Mouse (Mus musculus): ENCODE measurements around the gene Hephl1.
"Not testable (repeated sequence)": the region's sequence is repeated elsewhere in the genome, so short reads cannot be mapped to it uniquely, and the experiment has no call there.

Gene Hephl1

GRCm38 (mm10) chr9:15112008-15112407 lies at the start of gene Hephl1:
TSS of gene Hephl1 (minus strand) at chr9:15112108.
- DNase-seq (ENCODE audit: low spot score in 2 of 2), result no peak

GRCm38 (mm10) chr9:15149246-15149926 lies 37.5 kb upstream of the Hephl1 start:
- no peak for DNase-seq (ENCODE audit: low spot score in 2 of 2)

- DNase-seq (ENCODE audit: low spot score in 2 of 2), result no peak
Observed at GRCm38 (mm10) chr9:15140546-15140945, 28.6 kb upstream of the Hephl1 start.

- DNase-seq (ENCODE audit: low spot score in 2 of 2), result no peak
Observed at GRCm38 (mm10) chr9:15125897-15126296, 14.0 kb upstream of the Hephl1 start.

GRCm38 (mm10) chr9:15122431-15122830 lies 10.5 kb upstream of the Hephl1 start:
- DNase-seq (ENCODE audit: low spot score in 2 of 2), result no peak

- DNase-seq (ENCODE audit: low spot score in 2 of 2), result no peak
Observed at GRCm38 (mm10) chr9:15120841-15121358, 9.0 kb upstream of the Hephl1 start.

GRCm38 (mm10) chr9:15120209-15120608 lies 8.3 kb upstream of the Hephl1 start:
- DNase-seq (ENCODE audit: low spot score in 2 of 2), result no peak

GRCm38 (mm10) chr9:15119515-15119914 lies 7.6 kb upstream of the Hephl1 start:
- DNase-seq (ENCODE audit: low spot score in 2 of 2), result no peak

GRCm38 (mm10) chr9:15116165-15116564 lies 4.3 kb upstream of the Hephl1 start:
- no peak for DNase-seq (ENCODE audit: low spot score in 2 of 2)

- DNase-seq (ENCODE audit: low spot score in 2 of 2), result no peak
Observed at GRCm38 (mm10) chr9:15114102-15114501, 2.2 kb upstream of the Hephl1 start.

- DNase-seq (ENCODE audit: low spot score in 2 of 2), result no peak
Observed at GRCm38 (mm10) chr9:15108101-15108500, 3.8 kb downstream of the Hephl1 start.

- no peak for DNase-seq (ENCODE audit: low spot score in 2 of 2)
Observed at GRCm38 (mm10) chr9:15105136-15105535, 6.8 kb downstream of the Hephl1 start.

- no peak for DNase-seq (ENCODE audit: low spot score in 2 of 2)
Observed at GRCm38 (mm10) chr9:15103579-15104300, 8.2 kb downstream of the Hephl1 start.

GRCm38 (mm10) chr9:15101531-15102161 lies 10.3 kb downstream of the Hephl1 start:
- DNase-seq (ENCODE audit: low spot score in 2 of 2), result no peak

- DNase-seq (ENCODE audit: low spot score in 2 of 2), result not testable (repeated sequence)
Observed at GRCm38 (mm10) chr9:15098421-15098820, 13.5 kb downstream of the Hephl1 start.

GRCm38 (mm10) chr9:15097172-15097571 lies 14.7 kb downstream of the Hephl1 start:
- no peak for DNase-seq (ENCODE audit: low spot score in 2 of 2)

- DNase-seq (ENCODE audit: low spot score in 2 of 2), result no peak
Observed at GRCm38 (mm10) chr9:15096161-15096560, 15.7 kb downstream of the Hephl1 start.

GRCm38 (mm10) chr9:15095206-15095605 lies 16.7 kb downstream of the Hephl1 start:
- DNase-seq (ENCODE audit: low spot score in 2 of 2), result no peak

GRCm38 (mm10) chr9:15068686-15069295 lies 43.1 kb downstream of the Hephl1 start:
- DNase-seq (ENCODE audit: low spot score in 2 of 2), result no peak

- no peak for DNase-seq (ENCODE audit: low spot score in 2 of 2)
Observed at GRCm38 (mm10) chr9:15067995-15068685, 43.8 kb downstream of the Hephl1 start.

GRCm38 (mm10) chr9:15064176-15064575 lies 47.7 kb downstream of the Hephl1 start:
- DNase-seq (ENCODE audit: low spot score in 2 of 2), result no peak

GRCm38 (mm10) chr9:15060847-15061246 lies 51.1 kb downstream of the Hephl1 start:
- DNase-seq (ENCODE audit: low spot score in 2 of 2), result no peak

Measured in spleen, postnatal 10 days (tissue).